28 mouse cellular contexts compared by ENCODE assay signal in the genomic region with DNA sequence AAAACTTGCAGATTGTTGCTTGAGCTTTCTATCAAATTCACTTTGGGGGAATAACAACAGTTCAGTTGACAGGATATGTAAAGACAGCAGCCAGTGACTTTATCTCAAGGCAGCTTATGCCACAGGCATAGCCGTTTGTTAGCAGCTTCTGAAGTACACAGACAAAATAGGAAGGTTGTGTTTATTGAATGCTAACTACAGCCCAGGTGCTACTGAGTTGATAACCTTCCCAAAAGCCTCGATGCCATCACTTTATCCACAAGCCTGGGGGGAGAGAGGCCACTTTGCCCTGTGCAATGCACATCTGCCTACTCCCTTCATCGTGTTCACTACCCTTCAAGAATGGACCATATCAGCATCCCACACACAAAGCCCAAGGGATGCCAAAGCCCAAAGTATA. TPM values are rescaled to one million over a fixed set of nuclear protein-coding genes. Genes with fewer than 3 reads are reported as not detected.
DNase-seq lines count a peak whose midpoint lies in the region; ATAC-seq and TF ChIP-seq lines count a peak whose summit lies in the region.
"Had no signal": no experiment of that assay in that cellular context is flagged by ENCODE, and none has a peak within 500 bp of the region (broad histone marks: within the 10 kb centered on the region; RNA-seq: fewer than 3 reads in every experiment).

No protein-coding gene starts in this region.

- H3K27ac ChIP-seq in liver, postnatal 0 days (ENCODE audit: low read depth): no peak overlapping the region
- H3K27ac ChIP-seq in forebrain, embryonic 12.5 days: no peak overlapping the region

- 45% methylated on average over 3 of the region's 3 CpGs for WGBS in liver, postnatal 0 days (ENCODE audit: insufficient replicate concordance)
- WGBS in forebrain, embryonic 12.5 days: 79% methylated on average over 3 of the region's 3 CpGs

- no peak for DNase-seq in liver, postnatal 0 days
- no peak for DNase-seq in liver
- no peak for DNase-seq in retina, postnatal 1 day
- DNase-seq: adrenal gland, adult 2 months; adrenal gland, adult 8-10 months; adrenal gland, postnatal 10 days; adrenal gland, postnatal 14 days; adrenal gland, postnatal 25 days; adrenal gland, postnatal 36 days; B cell, adult 2 months; cerebellum, adult 11 months; cerebellum, adult 11-12 months; cerebellum, adult 18-20 months had no signal

- H3K4me2 ChIP-seq in liver, postnatal 0 days (ENCODE audit: low read depth, low read length): no peak overlapping the region
- no peak overlapping the region for H3K4me2 ChIP-seq in forebrain, embryonic 12.5 days

- H3K36me3 ChIP-seq in liver, postnatal 0 days (replicated peaks; ENCODE audit: insufficient read depth, low read length): no peaks in the 10 kb centered on the region
- no peaks in the 10 kb centered on the region for H3K36me3 ChIP-seq in forebrain, embryonic 12.5 days (replicated peaks)
- H3K36me3 ChIP-seq: G1E had no signal

- no peaks in the 10 kb centered on the region for H3K27me3 ChIP-seq in liver, postnatal 0 days (ENCODE audit: insufficient read depth, low read length)
- H3K27me3 ChIP-seq in forebrain, embryonic 12.5 days: no peaks in the 10 kb centered on the region
- H3K27me3 ChIP-seq: CH12.LX had no signal

- no peak overlapping the region for H3K4me3 ChIP-seq in liver, postnatal 0 days (ENCODE audit: low read depth, low read length)
- no peak overlapping the region for H3K4me3 ChIP-seq in forebrain, embryonic 12.5 days (replicated peaks)

- no peak overlapping the region for H3K9ac ChIP-seq in liver, postnatal 0 days (replicated peaks)
- H3K9ac ChIP-seq in forebrain, embryonic 12.5 days: no peak overlapping the region

- no peak for ATAC-seq in liver, postnatal 0 days
- peak; percentile 42; the same call in 1 of the 2 replicates for ATAC-seq in common myeloid progenitor, adult 5-6 weeks (replicated peaks; ENCODE audit: low read depth, poor library complexity, severe bottlenecking)
- ATAC-seq in megakaryocyte progenitor cell, adult 5-6 weeks (replicated peaks; ENCODE audit: poor library complexity): peak; percentile 63
- ATAC-seq in megakaryocyte-erythroid progenitor cell, adult 5-6 weeks (replicated peaks; ENCODE audit: low FRiP score, low TSS enrichment, poor library complexity, severe bottlenecking): peak; percentile 65
- no peak for ATAC-seq in cerebellum, adult (ENCODE audit: insufficient number of reproducible peaks, low FRiP score, low TSS enrichment)
- no peak for ATAC-seq in forebrain, embryonic 12.5 days (ENCODE audit: low FRiP score)
- ATAC-seq: activated CD4-positive, CD25-positive, alpha-beta regulatory T cell, adult 4 months; CD4-positive, CD25-positive, alpha-beta regulatory T cell, adult 4 months; Patski had no signal

- TF ChIP-seq CTCF in liver, postnatal 0 days (IDR thresholded peaks at IDR 0.05; ENCODE audit: low read depth): no peak

- H3K9me3 ChIP-seq in liver, postnatal 0 days (ENCODE audit: low read length): no peaks in the 10 kb centered on the region
- 0 out of 2 replicates have a peak, but pooled peaks cover 4% of the 10 kb centered on the region for H3K9me3 ChIP-seq in forebrain, embryonic 12.5 days
- H3K9me3 ChIP-seq: G1E had no signal

- no peaks in the 10 kb centered on the region; the same call in 1 of the 2 replicates for H3K4me1 ChIP-seq in liver, postnatal 0 days (ENCODE audit: insufficient read depth)
- H3K4me1 ChIP-seq in forebrain, embryonic 12.5 days: no peaks in the 10 kb centered on the region

- TF ChIP-seq EP300 in liver, postnatal 0 days (IDR thresholded peaks at IDR 0.05; ENCODE audit: low read depth): peak; percentile 37; the same call in 1 of the 2 replicates

RNA-seq across cellular contexts. Expression of a gene that starts 20.3 kb away (rescaled TPM):
- 0.04 and 0.06 TPM in 2 replicates for polyA plus RNA-seq in liver, postnatal 0 days (2015; fragmentation: Nextera tagmentation; extraction: Ambion mirVana)
- total RNA-seq in common myeloid progenitor, adult 5-6 weeks (2017): not detected in 2 replicates
- not detected in 2 replicates for total RNA-seq in megakaryocyte progenitor cell, adult 5-6 weeks (2015)
- total RNA-seq in megakaryocyte progenitor cell, adult 5-6 weeks (2017): 0.12 TPM in 1 of 2 replicates, not detected in the other
- total RNA-seq in megakaryocyte-erythroid progenitor cell, adult 5-6 weeks (2014; fragmentation: Nextera tagmentation): not detected in 2 replicates
- total RNA-seq in megakaryocyte-erythroid progenitor cell, adult 5-6 weeks (2017): not detected in 2 replicates
- polyA plus RNA-seq in forebrain, embryonic 12.5 days (2016; fragmentation: Nextera tagmentation; extraction: Ambion mirVana): not detected in 2 replicates
- total RNA-seq: adrenal gland, adult 18-20 months; adrenal gland, adult 2 months; adrenal gland, adult 8-10 months; adrenal gland, postnatal 10 days; adrenal gland, postnatal 14 days; adrenal gland, postnatal 4 days; ES-E14; G1E; MEL had no signal
- polyA plus RNA-seq: activated CD4-positive, CD25-positive, alpha-beta regulatory T cell, adult 4 months; adrenal gland, adult 2 months; C2C12; CD4-positive, CD25-positive, alpha-beta regulatory T cell, adult 4 months; G1E; Patski had no signal

RNA-seq across cellular contexts. Expression of a gene that starts 54.0 kb away (rescaled TPM):
- polyA plus RNA-seq in liver, postnatal 0 days (2015; fragmentation: Nextera tagmentation; extraction: Ambion mirVana): 7.8 and 8.8 TPM in 2 replicates
- 30.9 and 31.8 TPM in 2 replicates for total RNA-seq in common myeloid progenitor, adult 5-6 weeks (2017)
- 22.2 and 26.2 TPM in 2 replicates for total RNA-seq in megakaryocyte progenitor cell, adult 5-6 weeks (2015)
- 24.7 and 25.7 TPM in 2 replicates for total RNA-seq in megakaryocyte progenitor cell, adult 5-6 weeks (2017)
- total RNA-seq in megakaryocyte-erythroid progenitor cell, adult 5-6 weeks (2014; fragmentation: Nextera tagmentation): 9.0 and 14.5 TPM in 2 replicates
- total RNA-seq in megakaryocyte-erythroid progenitor cell, adult 5-6 weeks (2017): 16.0 and 17.7 TPM in 2 replicates
- 10.6 and 11.9 TPM in 2 replicates for polyA plus RNA-seq in forebrain, embryonic 12.5 days (2016; fragmentation: Nextera tagmentation; extraction: Ambion mirVana)

Comparison
In these comparisons a context has a peak if more than half of its experiments do, and no peak if none do; other contexts are left out.
1. ATAC-seq: peak in common myeloid progenitor, adult 5-6 weeks (single experiment), megakaryocyte progenitor cell, adult 5-6 weeks (single experiment) and megakaryocyte-erythroid progenitor cell, adult 5-6 weeks (single experiment); none in liver, postnatal 0 days (single experiment), cerebellum, adult (single experiment) and forebrain, embryonic 12.5 days (single experiment).